Mouse (Mus musculus) G1E (cell line): ENCODE data around the gene Hoxb8. TPM values are rescaled to one million over a fixed set of nuclear protein-coding genes. Genes with fewer than 3 reads are reported as not detected.

Source experiments
- ATAC-seq: 2 replicates; pipeline ENCODE4 v1.8.0; 2016; ENCODE audit warnings: mild to moderate bottlenecking; ENCODE audit not compliant: insufficient number of reproducible peaks, poor library complexity, low FRiP score, severe bottlenecking; ENCODE audit errors: extremely low read depth
- DNase-seq: peaks from one replicate; pipeline ENCODE4 v3.0.0; 2012; ENCODE audit warnings: low spot score
- H3K27me3 ChIP-seq: 2 replicates; pipeline ENCODE4 v1.6.1; 2012; ENCODE audit warnings: mild to moderate bottlenecking, low read length, inconsistent platforms; ENCODE audit not compliant: insufficient read depth
- H3K36me3 ChIP-seq: replicated peaks from 2 replicates; pipeline ENCODE3; 2012; ENCODE audit warnings: mild to moderate bottlenecking, inconsistent platforms
- H3K4me1 ChIP-seq: 2 replicates; pipeline ENCODE4 v1.6.1; 2012; ENCODE audit warnings: low read depth, low read length, inconsistent platforms, mixed read lengths; ENCODE audit not compliant: insufficient read depth
- H3K4me3 ChIP-seq: 2 replicates; pipeline ENCODE4 v1.5.1; 2012; ENCODE audit warnings: low read depth, mild to moderate bottlenecking, inconsistent platforms, low read length, moderate library complexity, mixed read lengths
- H3K9me3 ChIP-seq: replicated peaks from 2 replicates; pipeline ENCODE4 v1.6.1; 2012; ENCODE audit warnings: inconsistent platforms
- CTCF ChIP-seq: IDR thresholded peaks from 2 replicates; pipeline ENCODE4 v1.5.1; 2012; ENCODE audit warnings: low read depth, low read length, inconsistent platforms, mixed read lengths
- GATA1 ChIP-seq: IDR thresholded peaks from 2 replicates; pipeline ENCODE4 v1.6.1; 2012; ENCODE audit warnings: borderline replicate concordance, low read length, inconsistent platforms, mixed read lengths
- GATA2 ChIP-seq: IDR thresholded peaks from 2 replicates; pipeline ENCODE4 v1.6.1; 2012; ENCODE audit warnings: low read depth, low read length, inconsistent platforms, borderline replicate concordance
- POLR2AphosphoS5 ChIP-seq: IDR thresholded peaks from 2 replicates; pipeline ENCODE4 v1.6.1; 2012; ENCODE audit warnings: low read depth, low read length, inconsistent platforms; ENCODE audit not compliant: insufficient replicate concordance
- TAL1 ChIP-seq: conservative IDR thresholded peaks from 2 replicates; pipeline ENCODE4 v1.6.1; 2012; ENCODE audit warnings: low read depth, low read length, inconsistent platforms, mixed read lengths
- polyA plus RNA-seq: library from polyadenylated mRNA; stranded (reverse); fragments of >175 nt; gene quantifications from 2 replicates; pipeline ENCODE4 v1.2.3, GENCODE M21; 2012
- total RNA-seq, 2 experiments: library from RNA; stranded (forward) in 1 of 2; stranded (reverse) in 1 of 2; fragments of 200-1000 nt in 1 of 2; fragments of >200 nt in 1 of 2; fragmentation: Nextera tagmentation in 1 of 2; gene quantifications; 2 replicates each; pipeline ENCODE4 v1.2.3; 2014 to 2017

The Hoxb8 gene
- total and polyA plus RNA-seq, 3 experiments: 0.22 TPM; not detected in 1

DNA sequence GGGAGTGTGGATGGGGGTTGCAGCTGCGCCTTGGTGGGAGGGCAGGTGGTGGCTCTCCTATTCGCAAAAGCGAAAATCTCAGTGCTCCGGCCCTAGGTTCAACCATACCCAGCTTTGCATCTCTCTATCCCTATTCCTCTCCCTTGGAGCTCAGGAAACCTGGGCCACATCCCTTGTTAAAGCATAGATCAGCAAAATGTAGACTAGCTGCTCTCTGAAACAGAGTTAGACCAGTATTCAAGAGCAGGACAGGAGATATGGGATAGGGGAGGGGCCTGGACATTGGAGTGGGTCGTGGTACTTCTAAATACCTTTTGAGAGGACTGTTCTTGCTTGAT is 33.6 kb downstream of the Hoxb8 start:
- Histone ChIP-seq H3K27me3 (peaks cover 58% of the 10 kb centered on the region), H3K9me3 (no peaks in the 10 kb centered on the region), H3K4me1 (peaks cover 2% of the 10 kb centered on the region; the same call in 1 of the 2 replicates), H3K4me3 (no peak overlapping the region), H3K36me3 (no peaks in the 10 kb centered on the region)
- DNase-seq: no peak
- ATAC-seq: no peak
- TF ChIP-seq GATA1: no peak
- TF ChIP-seq TAL1: no peak
- TF ChIP-seq CTCF: no peak
- no peak for TF ChIP-seq GATA2
- TF ChIP-seq POLR2AphosphoS5: no peak

DNA sequence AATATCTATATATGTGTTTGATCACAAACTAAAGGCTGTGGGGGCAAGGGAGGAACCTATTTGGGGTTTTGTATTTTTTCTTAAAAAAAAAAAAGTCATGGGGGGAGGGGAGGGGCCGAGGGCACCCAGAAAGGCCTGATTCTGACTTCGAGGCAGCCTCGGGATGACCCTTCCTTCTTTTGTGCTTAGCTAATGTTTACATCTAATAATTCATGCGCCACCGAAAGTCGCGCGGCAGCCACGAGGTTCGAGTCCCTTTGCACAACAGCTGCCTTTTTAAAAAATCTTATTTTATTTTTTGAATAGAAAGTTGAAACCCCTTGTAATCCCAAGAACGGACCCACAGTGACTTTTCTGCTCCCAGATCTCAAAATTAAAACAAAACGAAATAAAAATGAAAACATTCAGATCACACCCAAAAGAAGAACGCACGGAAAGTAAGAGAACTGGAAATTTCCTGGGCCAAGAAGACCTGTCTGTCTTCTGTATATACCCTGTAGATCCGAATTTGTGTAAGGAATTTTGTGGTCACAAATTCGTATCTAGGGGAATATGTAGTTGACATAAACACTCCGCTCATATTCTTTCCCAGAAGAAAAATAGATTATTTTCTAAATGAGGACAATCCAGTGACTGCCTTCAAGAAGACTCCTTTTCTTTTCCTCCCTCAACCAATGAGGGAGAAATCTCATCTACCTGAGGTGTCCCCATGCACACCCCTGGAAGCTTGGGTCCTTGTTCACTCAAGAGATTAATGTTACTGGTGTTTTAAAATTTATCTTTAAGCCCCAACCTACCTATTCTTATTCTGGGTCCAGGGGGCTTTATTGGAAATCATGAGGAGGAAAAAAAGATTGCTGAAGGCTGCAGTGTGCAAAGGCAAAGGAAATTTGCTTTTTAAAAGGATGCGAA is 35.2 kb downstream of the Hoxb8 start:
- H3K36me3 ChIP-seq: no peaks in the 10 kb centered on the region

GRCm38 (mm10) chr11:96317608-96318367 is 36.1 kb downstream of the Hoxb8 start, which contains the start of gene Hoxb4:
TSS of gene Hoxb4 (plus strand) at chr11:96318267.
- no peak for ATAC-seq

More for the DNA sequence above, 35.2 kb downstream of the Hoxb8 start:
- Histone ChIP-seq H3K4me3 (no peak overlapping the region), H3K9me3 (no peaks in the 10 kb centered on the region), H3K27me3 (peaks cover 52% of the 10 kb centered on the region), H3K4me1 (no peaks in the 10 kb centered on the region)
- no peak for DNase-seq
- no peak for ATAC-seq
- TF ChIP-seq GATA2 (no peak), GATA1 (no peak), CTCF (no peak), POLR2AphosphoS5 (no peak), TAL1 (no peak)

DNA sequence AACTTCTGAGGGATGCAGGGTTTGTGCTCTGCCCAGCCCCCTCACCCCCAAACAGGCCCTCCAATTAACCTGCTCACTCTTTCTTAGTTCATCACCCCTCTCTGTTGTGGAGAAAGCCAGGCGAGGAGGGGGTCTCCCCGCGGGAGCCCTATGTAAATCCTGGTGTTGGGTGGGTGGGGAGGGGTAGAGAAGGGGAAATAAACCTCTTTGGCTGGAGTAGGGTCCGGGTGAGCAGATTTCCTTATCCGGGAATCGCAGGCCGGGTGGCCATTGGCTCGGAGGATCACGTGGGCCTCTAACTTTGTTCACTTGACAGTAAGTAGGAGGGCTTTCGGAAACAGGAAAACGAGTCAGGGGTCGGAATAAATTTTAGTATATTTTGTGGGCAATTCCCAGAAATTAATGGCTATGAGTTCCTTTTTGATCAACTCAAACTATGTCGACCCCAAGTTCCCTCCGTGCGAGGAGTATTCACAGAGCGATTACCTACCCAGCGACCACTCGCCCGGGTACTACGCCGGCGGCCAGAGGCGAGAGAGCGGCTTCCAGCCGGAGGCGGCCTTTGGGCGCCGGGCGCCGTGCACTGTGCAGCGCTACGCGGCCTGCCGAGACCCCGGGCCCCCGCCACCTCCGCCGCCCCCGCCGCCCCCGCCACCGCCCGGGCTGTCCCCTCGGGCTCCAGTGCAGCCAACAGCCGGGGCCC is 36.8 kb downstream of the Hoxb8 start:
- Histone ChIP-seq H3K27me3 (peaks cover 50% of the 10 kb centered on the region), H3K9me3 (no peaks in the 10 kb centered on the region), H3K36me3 (no peaks in the 10 kb centered on the region), H3K4me1 (no peaks in the 10 kb centered on the region), H3K4me3 (no peak overlapping the region)
- ATAC-seq (no peak), DNase-seq (no peak)
- TF ChIP-seq GATA2: no peak
- TF ChIP-seq TAL1: no peak
- TF ChIP-seq POLR2AphosphoS5: no peak
- no peak for TF ChIP-seq GATA1
- TF ChIP-seq CTCF: no peak

More at GRCm38 (mm10) chr11:96317608-96318367, 36.1 kb downstream of the Hoxb8 start, which contains the start of gene Hoxb4:
- no peak within 1 kb of the TSS for H3K4me3 ChIP-seq
- H3K9me3 ChIP-seq: no peaks in the 10 kb centered on the region
- no peaks in the 10 kb centered on the region for H3K36me3 ChIP-seq
- DNase-seq: no peak
- no peaks in the 10 kb centered on the region for H3K4me1 ChIP-seq
- TF ChIP-seq POLR2AphosphoS5 (no peak), TAL1 (no peak), GATA2 (no peak), CTCF (no peak), GATA1 (no peak)
- H3K27me3 ChIP-seq: peaks cover 50% of the 10 kb centered on the region

DNA sequence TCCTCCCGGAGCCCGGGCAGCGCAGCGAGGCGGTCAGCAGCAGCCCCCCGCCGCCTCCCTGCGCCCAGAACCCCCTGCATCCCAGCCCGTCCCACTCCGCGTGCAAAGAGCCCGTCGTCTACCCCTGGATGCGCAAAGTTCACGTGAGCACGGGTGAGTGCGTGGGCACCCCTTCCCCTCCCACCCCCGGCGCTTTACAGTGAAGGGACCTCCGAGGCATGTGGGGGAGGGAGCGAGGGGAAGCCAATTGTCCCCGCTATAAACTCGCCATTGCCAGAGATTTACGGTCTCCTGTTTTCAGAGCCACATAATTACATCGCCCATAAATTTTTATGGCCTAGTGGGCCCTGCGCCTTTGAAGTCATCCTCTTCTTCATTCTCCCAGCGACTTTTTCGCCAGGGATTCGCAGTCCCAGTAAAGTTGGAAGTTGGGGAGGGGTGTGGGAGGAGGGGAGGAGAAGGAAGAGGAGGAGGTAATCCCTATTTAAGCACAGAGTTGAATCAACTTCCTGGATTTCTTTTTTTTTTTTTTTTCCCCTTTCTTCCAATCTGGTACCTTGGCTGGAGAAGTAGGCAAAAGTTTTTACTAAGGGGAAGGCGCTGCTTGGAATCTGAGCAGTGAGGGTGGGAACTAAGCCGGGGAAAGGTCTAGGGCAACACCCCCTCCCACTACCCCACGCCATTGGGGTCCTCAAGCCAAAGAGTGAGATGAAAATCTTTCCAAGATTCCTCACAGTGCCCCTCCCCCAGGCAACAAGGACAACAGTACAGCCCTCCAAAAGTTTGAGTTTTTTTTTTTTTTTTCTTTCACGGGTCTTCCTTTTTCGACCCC is 37.6 kb downstream of the Hoxb8 start:
- ATAC-seq: no peak
- no peaks in the 10 kb centered on the region for H3K9me3 ChIP-seq
- H3K36me3 ChIP-seq: no peaks in the 10 kb centered on the region
- no peak for DNase-seq
- H3K27me3 ChIP-seq: peaks cover 49% of the 10 kb centered on the region
- H3K4me1 ChIP-seq: no peaks in the 10 kb centered on the region
- H3K4me3 ChIP-seq: no peak overlapping the region
- TF ChIP-seq GATA1 (no peak), POLR2AphosphoS5 (no peak), TAL1 (no peak), CTCF (no peak), GATA2 (no peak)
